Mouse (Mus musculus) thymus, postnatal 25 days (tissue): ENCODE results near the gene Naa40.

Experiments used
- DNase-seq: peaks from one replicate; pipeline ENCODE4 v3.0.0; 2022

Gene Naa40

GRCm38 (mm10) chr19:7240782-7241690 is at the start of gene Naa40:
Naa40 (minus strand) TSS chr19:7241183.
- peak; percentile 93 for DNase-seq

- DNase-seq: no peak
Observed at GRCm38 (mm10) chr19:7289767-7290166, 48.8 kb upstream of the Naa40 start.

- no peak for DNase-seq
Observed at GRCm38 (mm10) chr19:7288288-7288687, 47.3 kb upstream of the Naa40 start.

- no peak for DNase-seq
Observed at GRCm38 (mm10) chr19:7286563-7287315, 45.8 kb upstream of the Naa40 start.

- no peak for DNase-seq
Observed at GRCm38 (mm10) chr19:7280557-7281330, 39.8 kb upstream of the Naa40 start.

GRCm38 (mm10) chr19:7279114-7279513 is 38.1 kb upstream of the Naa40 start:
- DNase-seq: peak; percentile 71

- DNase-seq: no peak
Observed at GRCm38 (mm10) chr19:7278200-7278906, 37.4 kb upstream of the Naa40 start.

- DNase-seq: no peak
Observed at GRCm38 (mm10) chr19:7276796-7277195, 35.8 kb upstream of the Naa40 start.

- no peak for DNase-seq
Observed at GRCm38 (mm10) chr19:7276053-7276659, 35.2 kb upstream of the Naa40 start.

GRCm38 (mm10) chr19:7275131-7275789 is 34.3 kb upstream of the Naa40 start:
- DNase-seq: no peak

- DNase-seq: peak; percentile 42
Observed at GRCm38 (mm10) chr19:7274326-7274990, 33.5 kb upstream of the Naa40 start.

GRCm38 (mm10) chr19:7273486-7273885 is 32.5 kb upstream of the Naa40 start:
- DNase-seq: no peak

GRCm38 (mm10) chr19:7269290-7270044 is 28.5 kb upstream of the Naa40 start:
- no peak for DNase-seq

- peak; percentile 92 for DNase-seq
Observed at GRCm38 (mm10) chr19:7268722-7269090, 27.7 kb upstream of the Naa40 start.

GRCm38 (mm10) chr19:7267781-7268721 is 27.1 kb upstream of the Naa40 start:
- DNase-seq: peak; percentile 92

GRCm38 (mm10) chr19:7267091-7267741 is 26.2 kb upstream of the Naa40 start, which contains the start of gene Rcor2:
Rcor2 (plus strand) TSS chr19:7267325.
- DNase-seq: peak; percentile 50

GRCm38 (mm10) chr19:7266421-7266831 is 25.4 kb upstream of the Naa40 start:
- DNase-seq: no peak

- no peak for DNase-seq
Observed at GRCm38 (mm10) chr19:7265478-7266191, 24.7 kb upstream of the Naa40 start.
